ENCODE assay signal across 10 mouse cellular contexts in genomic region chr10:120418211-120418610, GRCm38 (mm10). TPM values are rescaled to one million over a fixed set of nuclear protein-coding genes. Genes with fewer than 3 reads are reported as not detected.
DNase-seq lines count a peak whose midpoint lies in the region; ATAC-seq lines count a peak whose summit lies in the region.
"Had no signal": no experiment of that assay in that cellular context is flagged by ENCODE, and none has a peak within 500 bp of the region (broad histone marks: within the 10 kb centered on the region; RNA-seq: fewer than 3 reads in every experiment).

No protein-coding gene starts in this region.

- peaks cover 71% of the 10 kb centered on the region for H3K36me3 ChIP-seq in forebrain, embryonic 10.5 days (replicated peaks)
- H3K36me3 ChIP-seq in forebrain, embryonic 16.5 days (ENCODE audit: control insufficient read depth, insufficient read depth): no peaks in the 10 kb centered on the region
- H3K36me3 ChIP-seq in lung, embryonic 15.5 days: 0 out of 2 replicates have a peak, but pooled peaks cover 4% of the 10 kb centered on the region
- peaks cover 36% of the 10 kb centered on the region for H3K36me3 ChIP-seq in limb, embryonic 13.5 days
- peaks cover 16% of the 10 kb centered on the region; the same call in 1 of the 2 replicates for H3K36me3 ChIP-seq in stomach, embryonic 14.5 days (ENCODE audit: control insufficient read depth, insufficient read depth, low read length)

- no peak overlapping the region for H3K9ac ChIP-seq in forebrain, embryonic 16.5 days (replicated peaks; ENCODE audit: low read depth, low read length)
- H3K9ac ChIP-seq in lung, embryonic 15.5 days: no peak overlapping the region
- no peak overlapping the region for H3K9ac ChIP-seq in limb, embryonic 13.5 days
- no peak overlapping the region for H3K9ac ChIP-seq in stomach, embryonic 14.5 days (replicated peaks; ENCODE audit: low read depth, low read length)

- peak overlapping the region; percentile 35 for H3K4me3 ChIP-seq in forebrain, embryonic 10.5 days
- no peak overlapping the region for H3K4me3 ChIP-seq in forebrain, embryonic 16.5 days (replicated peaks; ENCODE audit: low read length)
- no peak overlapping the region for H3K4me3 ChIP-seq in lung, embryonic 15.5 days
- H3K4me3 ChIP-seq in limb, embryonic 13.5 days: no peak overlapping the region
- H3K4me3 ChIP-seq in stomach, embryonic 14.5 days (ENCODE audit: low read depth, low read length): no peak overlapping the region

- 58% methylated on average over 7 of the region's 7 CpGs for WGBS in forebrain, embryonic 10.5 days
- 51% methylated on average over 7 of the region's 7 CpGs for WGBS in forebrain, embryonic 16.5 days
- WGBS in lung, embryonic 15.5 days: 44% methylated on average over 7 of the region's 7 CpGs
- WGBS in limb, embryonic 13.5 days: 12% methylated on average over 7 of the region's 7 CpGs
- WGBS in stomach, embryonic 14.5 days: 33% methylated on average over 7 of the region's 7 CpGs

- no peak for DNase-seq in forebrain, embryonic 10.5 days (ENCODE audit: extremely low spot score, low spot score)
- no peak for DNase-seq in lung, postnatal 25 days (ENCODE audit: low spot score)
- no peak for DNase-seq in ovary, postnatal 36 days (ENCODE audit: low spot score)
- no peak for DNase-seq in ovary, postnatal 10 days (ENCODE audit: low spot score)
- DNase-seq: cerebellum, adult 11-12 months; lung, adult 2 months had no signal

- H3K9me3 ChIP-seq in forebrain, embryonic 10.5 days: no peaks in the 10 kb centered on the region
- H3K9me3 ChIP-seq in forebrain, embryonic 16.5 days (ENCODE audit: control insufficient read depth, low read length): no peaks in the 10 kb centered on the region
- H3K9me3 ChIP-seq in lung, embryonic 15.5 days: no peaks in the 10 kb centered on the region
- no peaks in the 10 kb centered on the region for H3K9me3 ChIP-seq in limb, embryonic 13.5 days
- no peaks in the 10 kb centered on the region for H3K9me3 ChIP-seq in stomach, embryonic 14.5 days (ENCODE audit: control insufficient read depth, low read depth, low read length)

- no peaks in the 10 kb centered on the region for H3K27me3 ChIP-seq in forebrain, embryonic 10.5 days (ENCODE audit: poor library complexity, severe bottlenecking)
- H3K27me3 ChIP-seq in forebrain, embryonic 16.5 days (replicated peaks; ENCODE audit: control insufficient read depth, insufficient read depth, low read length): peaks cover 16% of the 10 kb centered on the region; the same call in 1 of the 2 replicates
- no peaks in the 10 kb centered on the region for H3K27me3 ChIP-seq in lung, embryonic 15.5 days
- H3K27me3 ChIP-seq in limb, embryonic 13.5 days: no peaks in the 10 kb centered on the region
- H3K27me3 ChIP-seq in stomach, embryonic 14.5 days (ENCODE audit: control insufficient read depth, insufficient read depth, low read length): no peaks in the 10 kb centered on the region

- peaks cover 100% of the 10 kb centered on the region for H3K4me1 ChIP-seq in forebrain, embryonic 10.5 days
- H3K4me1 ChIP-seq in forebrain, embryonic 16.5 days (replicated peaks; ENCODE audit: control insufficient read depth, insufficient read depth, low read length): peaks cover 30% of the 10 kb centered on the region
- H3K4me1 ChIP-seq in lung, embryonic 15.5 days: peaks cover 71% of the 10 kb centered on the region
- H3K4me1 ChIP-seq in limb, embryonic 13.5 days: peaks cover 79% of the 10 kb centered on the region
- H3K4me1 ChIP-seq in stomach, embryonic 14.5 days (ENCODE audit: control insufficient read depth, insufficient read depth, low read length): peaks cover 54% of the 10 kb centered on the region

- no peak overlapping the region for H3K4me2 ChIP-seq in forebrain, embryonic 16.5 days (ENCODE audit: low read length)
- peak overlapping the region; percentile 21; the same call in 1 of the 2 replicates for H3K4me2 ChIP-seq in lung, embryonic 15.5 days
- peak overlapping the region; percentile 42 for H3K4me2 ChIP-seq in limb, embryonic 13.5 days (replicated peaks)
- peak overlapping the region; percentile 34; the same call in 1 of the 2 replicates for H3K4me2 ChIP-seq in stomach, embryonic 14.5 days (replicated peaks; ENCODE audit: low read depth, low read length)

- peak overlapping the region; percentile 92 for H3K27ac ChIP-seq in forebrain, embryonic 10.5 days
- no peak overlapping the region for H3K27ac ChIP-seq in forebrain, embryonic 16.5 days (ENCODE audit: low read length)
- H3K27ac ChIP-seq in lung, embryonic 15.5 days: peak overlapping the region; percentile 85
- peak overlapping the region; percentile 86; the same call in 1 of the 2 replicates for H3K27ac ChIP-seq in limb, embryonic 13.5 days
- peak overlapping the region; percentile 87 for H3K27ac ChIP-seq in stomach, embryonic 14.5 days (ENCODE audit: low read length)

- ATAC-seq in forebrain, embryonic 16.5 days: no peak
- ATAC-seq in lung, embryonic 15.5 days (ENCODE audit: borderline replicate concordance, extremely low read depth, low FRiP score, low TSS enrichment): no peak
- ATAC-seq in limb, embryonic 13.5 days (ENCODE audit: low FRiP score, low read depth): no peak
- ATAC-seq in stomach, embryonic 14.5 days (ENCODE audit: insufficient number of reproducible peaks, insufficient read depth, low FRiP score, low read depth): no peak

RNA-seq across cellular contexts. Expression of gene Hmga2, which starts 58.1 kb away (rescaled TPM):
- polyA plus RNA-seq in forebrain, embryonic 10.5 days (2016; fragmentation: Nextera tagmentation; extraction: Ambion mirVana): 115 and 117 TPM in 2 replicates
- polyA plus RNA-seq in forebrain, embryonic 16.5 days (2015; fragmentation: Nextera tagmentation; extraction: Ambion mirVana): 0.68 and 0.71 TPM in 2 replicates
- polyA plus RNA-seq in lung, embryonic 15.5 days (2015; fragmentation: Nextera tagmentation; extraction: Ambion mirVana): 7.8 and 8.7 TPM in 2 replicates
- polyA plus RNA-seq in limb, embryonic 13.5 days (2015; fragmentation: Nextera tagmentation; extraction: Ambion mirVana): 88.7 and 108 TPM in 2 replicates
- polyA plus RNA-seq in stomach, embryonic 14.5 days (2014; fragmentation: Nextera tagmentation; extraction: Ambion mirVana): 54.3 and 57.8 TPM in 2 replicates
- polyA plus RNA-seq: lung, adult 2 months had no signal
